Mouse (Mus musculus): ENCODE data around the gene Fsd2.

GRCm38 (mm10) chr7:81595056-81595455, 28.3 kb upstream of the Fsd2 start:
- TF ChIP-seq POLR2A (IDR thresholded peaks at IDR 0.05; ENCODE audit: insufficient read depth, low read depth, low read length) (no peak), CTCF (IDR thresholded peaks at IDR 0.05) (no peak)

Measured in heart, adult 2 months (tissue).